Mouse (Mus musculus) left cerebral cortex, postnatal 14 days (tissue): ENCODE measurements around the gene Oaz3. TPM values are rescaled to one million over a fixed set of nuclear protein-coding genes. Genes with fewer than 3 reads are reported as not detected.
A peak's percentile ranks its signal among the peaks of the same experiment; 100 is the strongest.

ENCODE experiments used
- DNase-seq, 2 experiments: peaks; one replicate each; pipeline ENCODE4 v3.0.0; 2021 to 2022; ENCODE audit warnings: low spot score in 2 of 2, mixed read lengths in 1 of 2
- intact Hi-C: fragments of 180-260 bp; cut with DNase I; formaldehyde crosslinking; loops from one replicate; pipeline ENCODE4 v1.15.1; 2025
- long read RNA-seq, 2 experiments: library from polyadenylated mRNA; stranded (forward); transcript quantifications; one replicate each; pipeline ENCODE4 v2.0.0; 2021
- total RNA-seq, 2 experiments: library from RNA; stranded (reverse); gene quantifications; 2 replicates each; pipeline ENCODE4 v1.2.3; 2021

Gene Oaz3
- total RNA-seq: not detected
- long read RNA-seq, experiment 1, partial matches to known transcripts: 0 of 1 reads
- long read RNA-seq, experiment 1, other reads (novel, unspliced or antisense): 0 of 1 reads
- long read RNA-seq, experiment 2, partial matches to known transcripts: 0 of 2 reads
- long read RNA-seq, experiment 2, other reads (novel, unspliced or antisense): 0 of 2 reads

DNA sequence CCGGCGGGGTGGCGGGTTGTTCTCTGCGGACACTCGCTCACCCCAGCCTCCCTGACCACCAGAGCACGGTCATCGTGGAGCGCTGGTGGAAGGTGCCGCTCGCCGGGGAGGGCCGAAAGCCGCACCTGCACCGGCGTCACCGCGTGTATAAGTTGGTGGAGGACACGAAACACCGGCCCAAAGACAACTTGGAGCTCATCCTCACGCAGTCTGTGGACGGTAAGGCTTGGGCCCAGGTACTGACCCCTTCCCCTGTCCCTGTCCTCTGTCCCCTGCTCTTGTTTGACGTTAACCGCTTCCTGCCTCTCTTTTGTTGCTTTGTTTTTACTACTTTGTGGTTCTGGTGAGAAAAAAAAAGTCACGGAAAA lies at the start of gene Oaz3:
TSS of gene Oaz3 (minus strand) at position 319 of the 368 bp plus-strand sequence.
- DNase-seq: no peak
- intact Hi-C loops: loop anchor here (5.0 kb wide), 1 partner anchor 76 kb away; no protein-coding TSS in a partner anchor

DNA sequence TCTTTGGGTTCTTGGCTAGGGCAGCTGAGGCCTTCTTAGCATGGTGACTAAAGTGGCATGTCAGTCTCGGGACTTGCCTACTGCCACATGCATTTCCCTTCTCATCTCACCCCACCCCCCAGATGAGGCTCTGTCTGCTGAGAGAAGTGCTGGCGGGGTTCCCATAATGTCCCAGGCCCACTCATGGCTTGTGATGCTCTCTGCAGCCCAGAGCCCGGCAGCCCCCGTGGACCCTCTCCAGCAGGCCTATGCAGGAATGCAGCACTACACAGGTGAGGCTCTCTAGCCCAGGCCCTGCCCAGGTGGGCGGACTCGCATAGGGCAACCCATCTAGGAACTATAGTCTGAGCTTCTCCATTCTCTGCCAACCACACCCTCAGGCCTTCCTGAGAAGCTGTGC lies 43.9 kb upstream of the Oaz3 start:
- intact Hi-C loops: no loop called here
- peak in 1 of 2 experiments; percentile 72 for DNase-seq

DNA sequence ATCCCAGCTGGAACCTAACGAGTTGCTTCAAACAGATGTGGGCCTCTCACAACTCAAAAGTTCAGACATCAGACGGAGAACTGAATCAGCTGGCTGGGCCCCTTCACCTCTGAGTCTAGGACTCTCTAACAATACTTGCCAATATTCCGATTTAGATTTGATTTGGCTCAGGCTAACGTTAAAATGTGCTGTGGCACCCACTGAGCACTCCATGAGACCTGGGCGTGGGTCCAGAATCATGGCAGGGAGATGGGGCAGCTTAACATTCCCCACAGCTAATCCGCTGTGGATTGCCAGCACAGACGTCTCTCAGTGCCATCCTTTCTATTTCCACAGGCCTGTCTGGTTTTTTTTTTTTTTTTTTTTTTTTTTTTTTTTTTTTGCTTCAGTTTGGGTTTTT lies 42.2 kb upstream of the Oaz3 start:
- intact Hi-C loops: no loop called here
- no peak for DNase-seq

DNA sequence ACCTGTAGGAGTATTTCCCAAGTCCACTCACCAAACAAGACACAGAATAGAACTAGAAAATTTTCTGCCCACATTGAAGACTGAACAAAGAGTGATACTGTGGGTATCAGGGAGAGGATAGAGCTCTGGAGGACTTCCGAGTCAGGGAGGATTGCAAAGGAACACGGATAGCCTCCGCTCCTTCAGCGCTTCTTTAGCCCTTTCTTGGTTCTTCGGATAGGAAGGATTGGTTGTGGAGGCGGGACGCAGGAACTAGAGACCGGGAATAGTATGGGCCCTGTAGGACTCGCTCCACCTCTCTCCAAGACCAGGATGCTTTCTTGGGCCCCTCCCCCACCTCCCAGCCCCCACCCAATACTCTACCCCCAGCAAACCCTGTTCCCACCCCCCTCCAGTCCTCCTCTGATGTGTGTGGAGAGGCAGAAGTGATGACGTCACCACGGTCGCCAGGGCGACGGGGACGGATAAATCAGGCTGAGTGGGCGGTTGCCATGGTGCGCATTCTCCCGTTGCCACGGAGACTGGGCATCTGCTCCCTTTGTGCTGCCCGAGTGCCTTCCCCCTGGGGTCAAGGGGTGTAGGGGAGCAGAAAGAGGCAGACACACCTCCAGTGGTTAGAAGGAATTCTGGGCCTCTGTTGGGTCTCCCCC lies 40.2 kb upstream of the Oaz3 start:
- intact Hi-C loops: no loop called here

GRCm38 (mm10) chr3:94482764-94483385 lies 39.2 kb upstream of the Oaz3 start:
- intact Hi-C loops: no loop called here
- no peak for DNase-seq

More for the DNA sequence above, 40.2 kb upstream of the Oaz3 start:
- DNase-seq: peak; percentile 96 to 99

DNA sequence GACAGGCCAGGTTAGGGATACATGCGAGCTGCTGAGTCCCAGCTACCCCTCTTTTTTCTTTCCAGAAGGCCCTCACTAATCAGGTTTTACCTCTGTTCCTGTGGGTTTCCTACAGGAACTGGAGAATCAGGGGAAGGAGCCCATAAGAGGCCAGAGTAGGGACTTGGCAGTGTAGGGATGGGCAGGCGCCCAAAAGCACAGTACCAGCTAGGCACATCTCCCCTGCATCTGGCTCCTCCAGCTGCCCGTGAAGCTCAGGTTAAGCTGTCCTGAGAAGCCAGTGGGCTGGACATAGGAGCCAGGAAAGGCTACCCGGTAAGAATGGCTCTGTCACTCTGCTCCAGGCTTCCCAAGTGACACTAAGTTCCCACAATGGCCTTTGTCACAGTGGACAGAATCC lies 37.7 kb upstream of the Oaz3 start:
- intact Hi-C loops: no loop called here
- DNase-seq: no peak

DNA sequence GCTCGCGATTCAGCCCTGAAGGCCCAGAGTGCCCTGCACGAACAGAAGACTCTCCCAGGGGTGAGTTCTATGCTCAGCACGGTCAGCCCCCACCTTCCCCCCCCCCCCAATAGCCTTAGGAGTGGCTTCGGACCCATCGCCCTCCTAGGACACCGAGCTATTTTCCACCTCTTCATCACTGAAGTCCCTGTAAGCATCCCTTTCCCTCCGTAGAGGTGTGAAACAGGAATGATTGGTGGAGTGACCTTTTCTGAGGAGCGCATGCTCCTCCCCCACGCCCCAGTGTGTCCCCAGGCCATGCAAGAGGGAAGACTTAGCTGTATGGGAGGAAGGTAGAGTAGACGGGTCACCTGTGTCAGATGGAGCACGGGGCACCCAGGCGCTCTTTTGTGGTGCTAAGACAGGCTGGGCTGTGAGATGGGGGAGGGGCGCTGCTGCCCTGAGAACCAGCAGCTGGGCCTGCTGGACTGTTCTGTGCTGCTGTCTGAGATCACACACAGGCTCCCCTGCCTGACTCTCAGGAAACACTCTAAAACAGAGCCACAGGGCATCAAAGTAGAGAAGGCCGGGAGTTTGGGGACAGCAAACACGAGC lies 36.7 kb upstream of the Oaz3 start, which contains the start of gene Riiad1:
TSS of gene Riiad1 (minus strand) at position 51 of the 594 bp plus-strand sequence.
- no peak for DNase-seq
- intact Hi-C loops: no loop called here

DNA sequence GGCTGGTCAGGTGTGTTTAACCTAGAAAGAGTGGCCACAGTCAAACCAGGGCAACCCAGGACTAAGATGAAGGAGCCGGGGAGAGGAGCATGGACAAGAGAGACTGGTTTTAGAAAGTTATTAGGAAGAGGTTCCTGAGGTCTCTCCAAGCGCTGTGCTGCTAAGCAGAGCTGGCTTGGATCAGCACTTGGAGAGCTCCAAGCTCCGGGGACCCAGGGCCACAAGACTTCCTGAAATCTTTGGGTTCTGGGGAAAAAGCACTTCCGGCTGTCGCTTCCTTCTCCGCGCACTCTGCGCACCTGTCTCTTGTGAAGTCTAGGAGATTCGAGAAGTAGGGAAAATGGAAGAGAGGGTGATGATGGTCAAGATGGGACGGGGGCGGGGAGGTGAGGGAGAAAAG lies 35.8 kb upstream of the Oaz3 start:
- intact Hi-C loops: no loop called here
- no peak for DNase-seq

DNA sequence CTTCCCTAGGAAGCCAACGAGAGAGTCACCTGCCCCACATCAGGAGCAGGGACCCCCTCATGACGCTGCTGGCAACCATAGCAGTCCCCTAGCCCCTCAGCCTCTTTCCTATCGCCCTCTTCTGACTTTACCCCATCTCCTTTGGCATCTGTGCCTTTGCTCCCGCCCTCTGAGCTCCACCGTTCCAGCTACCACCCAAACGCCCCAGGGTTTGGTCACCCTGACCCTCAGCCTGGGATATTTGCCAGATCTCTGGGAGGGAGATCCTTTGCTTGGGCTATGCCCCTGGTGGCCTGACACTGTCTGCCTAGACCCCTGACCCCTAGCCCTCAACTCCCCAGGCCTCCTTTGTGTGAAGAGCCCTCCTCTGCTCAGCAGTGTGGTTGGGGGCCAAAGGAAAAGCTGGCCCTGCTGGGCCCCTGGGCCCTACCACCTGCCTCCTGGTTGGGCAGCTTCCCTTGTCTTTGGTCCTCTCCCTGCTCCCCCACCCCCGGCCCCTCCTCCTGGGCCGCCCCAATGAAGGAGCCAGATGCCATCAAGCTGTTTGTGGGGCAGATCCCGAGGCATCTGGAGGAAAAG lies 35.0 kb upstream of the Oaz3 start:
- intact Hi-C loops: no loop called here
- DNase-seq: no peak

GRCm38 (mm10) chr3:94477981-94478422 lies 34.3 kb upstream of the Oaz3 start, which contains the start of gene Celf3:
Gene Celf3, plus strand, starts transcription at chr3:94478295.
- intact Hi-C loops: no loop called here
- peak; percentile 80 to 91 for DNase-seq

- intact Hi-C loops: no loop called here
- peak; percentile 60 to 75 for DNase-seq
These were observed 33.7 kb upstream of the Oaz3 start for GRCm38 (mm10) chr3:94477444-94477843.

- no peak for DNase-seq
- intact Hi-C loops: no loop called here
These were observed 32.8 kb upstream of the Oaz3 start for GRCm38 (mm10) chr3:94476301-94477035.

GRCm38 (mm10) chr3:94473567-94474232 lies 30.0 kb upstream of the Oaz3 start:
- intact Hi-C loops: no loop called here
- DNase-seq: no peak

DNA sequence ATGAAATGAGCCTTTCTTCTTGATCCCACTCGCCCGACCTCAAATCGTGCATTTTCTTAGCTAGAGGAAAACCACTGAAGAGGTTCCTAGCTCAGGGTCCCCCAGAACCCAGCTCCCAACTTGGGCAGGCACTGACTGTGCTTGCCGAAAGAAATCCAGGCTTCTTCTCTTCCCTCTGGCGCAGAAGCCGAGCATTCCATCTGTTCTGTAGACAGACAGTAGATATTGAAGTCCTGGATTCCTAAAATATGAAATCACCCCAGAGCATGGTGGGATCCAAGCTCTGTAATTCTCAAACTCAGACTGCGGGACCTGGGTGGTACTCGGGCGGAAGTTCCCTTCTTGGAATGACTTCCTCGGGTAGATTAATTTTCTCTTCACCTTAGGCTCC lies 29.4 kb upstream of the Oaz3 start:
- intact Hi-C loops: no loop called here
- DNase-seq: no peak

- DNase-seq: no peak
These were observed 28.9 kb upstream of the Oaz3 start for GRCm38 (mm10) chr3:94472447-94473114.

GRCm38 (mm10) chr3:94468931-94469330 lies 25.2 kb upstream of the Oaz3 start:
- no peak for DNase-seq
- intact Hi-C loops: no loop called here

More at GRCm38 (mm10) chr3:94472447-94473114, 28.9 kb upstream of the Oaz3 start:
- intact Hi-C loops: no loop called here

DNA sequence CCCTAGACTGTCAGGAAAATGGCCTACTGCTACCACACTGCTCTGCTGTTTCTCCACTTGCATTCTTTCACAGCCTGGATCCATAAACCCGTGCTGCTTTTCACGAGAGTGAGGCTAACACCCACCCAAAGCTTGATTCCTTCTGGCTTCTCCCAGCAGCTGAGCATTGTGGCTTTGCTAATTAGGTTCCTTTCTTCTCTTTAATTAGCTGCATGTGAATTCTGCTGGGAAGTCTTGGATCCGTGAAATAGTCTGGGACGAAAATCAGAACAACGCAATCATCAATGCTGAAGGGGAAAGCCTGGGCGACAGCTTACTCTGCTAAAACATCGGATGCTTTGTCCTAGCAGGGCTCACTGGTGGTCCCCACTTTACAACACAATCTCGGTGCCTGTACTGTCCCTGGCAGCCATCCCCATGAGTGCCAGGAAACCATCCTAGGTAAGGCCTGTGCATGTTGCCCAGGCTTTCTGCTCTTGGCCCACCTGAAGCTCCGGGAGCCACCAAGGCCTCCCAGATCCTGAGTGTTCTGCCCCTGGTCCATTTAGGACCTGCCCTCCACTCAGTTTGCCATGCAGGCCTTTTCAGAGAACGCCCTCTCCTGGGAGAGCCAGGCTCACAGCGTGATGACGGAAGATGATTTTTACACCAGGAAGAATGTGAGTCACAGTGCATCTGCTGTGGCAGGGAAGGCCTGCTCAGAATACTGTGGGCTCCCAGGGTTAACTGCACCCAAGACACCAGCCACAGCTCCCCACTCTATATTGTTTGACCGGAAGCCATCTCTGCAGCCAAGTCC lies 22.1 kb upstream of the Oaz3 start:
- DNase-seq: peak; percentile 76 to 91
- intact Hi-C loops: no loop called here
